Mouse (Mus musculus) C2C12 (cell line): Measurements from ENCODE around the gene Chchd10.

Experiments used
- CEBPB ChIP-seq: IDR thresholded peaks from one replicate; pipeline ENCODE4 v1.6.1; 2011; ENCODE audit warnings: low read depth, mild to moderate bottlenecking, control low read depth, moderate library complexity
- CTCF ChIP-seq: IDR thresholded peaks from one replicate; pipeline ENCODE4 v1.5.1; 2011; ENCODE audit not compliant: control insufficient read depth, insufficient read depth, insufficient read length
- MAX ChIP-seq: IDR thresholded peaks from one replicate; pipeline ENCODE4 v1.6.1; 2011; ENCODE audit warnings: mild to moderate bottlenecking, control low read depth
- MYOD1 ChIP-seq: IDR thresholded peaks from one replicate; pipeline ENCODE4 v1.6.1; 2011; ENCODE audit warnings: low read depth; ENCODE audit not compliant: control insufficient read depth, insufficient read length
- USF1 ChIP-seq: IDR thresholded peaks from one replicate; pipeline ENCODE4 v1.6.1; 2011; ENCODE audit warnings: low read depth, mild to moderate bottlenecking, control low read depth, moderate library complexity

DNA sequence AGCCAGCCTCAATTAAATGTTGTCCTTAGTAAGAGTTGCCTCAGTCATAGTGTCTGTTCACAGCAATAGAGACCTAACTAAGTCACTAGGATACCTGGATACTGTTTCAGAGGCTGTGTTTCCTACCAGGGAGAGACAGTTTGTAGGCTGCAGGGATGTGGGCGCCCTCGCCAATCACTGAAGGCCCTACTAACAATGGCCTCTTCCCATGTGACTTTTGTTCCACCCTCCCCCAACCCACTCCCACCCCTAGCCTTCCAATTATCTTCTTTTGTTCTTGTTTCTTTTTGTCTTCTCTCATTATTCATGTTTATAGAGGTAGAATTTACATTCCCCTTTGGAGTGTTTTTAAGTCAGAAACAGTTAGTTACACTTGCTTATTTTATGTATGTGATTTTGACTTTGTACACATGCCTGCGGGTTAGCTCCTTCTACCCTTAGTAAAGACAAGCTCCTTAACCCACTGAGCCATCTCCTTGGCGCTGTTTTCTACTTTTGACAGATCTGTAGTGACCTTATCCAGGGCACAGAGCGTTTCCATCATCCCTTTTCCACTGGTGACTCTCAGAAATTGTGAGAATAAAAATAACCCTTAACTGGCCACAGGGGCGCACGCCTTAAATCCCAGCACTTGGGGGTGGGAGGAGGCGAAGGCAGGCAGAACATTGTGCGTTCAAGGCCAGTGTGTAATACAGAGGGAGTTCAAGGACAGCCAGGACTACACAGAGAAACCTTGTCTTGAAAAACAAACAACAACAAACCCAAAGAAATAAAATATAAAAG lies 8.3 kb downstream of the Chchd10 start:
- TF ChIP-seq CTCF = no peak
- TF ChIP-seq MYOD1 = no peak
- no peak for TF ChIP-seq USF1
- no peak for TF ChIP-seq CEBPB
- no peak for TF ChIP-seq MAX
